Mouse (Mus musculus) cerebral cortex, adult 2 months (tissue): Measurements from ENCODE around the gene Spaca4.

Experiments
- WGBS: fragments of 180-500 bp; shearing (Covaris S2); methylation state at CpG from one replicate; pipeline ENCODE4 v1.1.7; 2018; 5-methylcytosine and 5-hydroxymethylcytosine counted together

Spaca4 gene

DNA sequence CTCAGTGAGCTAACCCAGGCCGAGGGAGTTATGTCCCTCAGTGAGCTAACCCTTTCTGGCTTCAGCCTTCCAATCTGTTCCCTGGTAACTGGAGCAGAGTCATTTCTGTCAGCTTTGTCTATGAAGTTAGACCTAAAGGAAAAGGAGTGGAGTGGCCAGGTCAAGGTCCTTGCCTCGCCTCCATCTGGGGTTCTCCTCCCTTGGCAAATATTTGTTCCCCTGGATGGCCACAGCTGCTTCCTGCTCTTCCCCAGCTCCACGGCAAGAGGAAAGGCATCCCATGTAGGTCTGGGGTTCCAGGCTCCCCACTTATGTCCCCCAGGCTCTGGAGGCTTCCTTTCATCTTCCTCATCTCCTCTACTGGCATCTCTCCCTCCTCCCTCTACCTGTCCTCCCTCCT is 2.0 kb upstream of the Spaca4 start:
- WGBS, result 86% methylated on average over 3 of the region's 3 CpGs

DNA sequence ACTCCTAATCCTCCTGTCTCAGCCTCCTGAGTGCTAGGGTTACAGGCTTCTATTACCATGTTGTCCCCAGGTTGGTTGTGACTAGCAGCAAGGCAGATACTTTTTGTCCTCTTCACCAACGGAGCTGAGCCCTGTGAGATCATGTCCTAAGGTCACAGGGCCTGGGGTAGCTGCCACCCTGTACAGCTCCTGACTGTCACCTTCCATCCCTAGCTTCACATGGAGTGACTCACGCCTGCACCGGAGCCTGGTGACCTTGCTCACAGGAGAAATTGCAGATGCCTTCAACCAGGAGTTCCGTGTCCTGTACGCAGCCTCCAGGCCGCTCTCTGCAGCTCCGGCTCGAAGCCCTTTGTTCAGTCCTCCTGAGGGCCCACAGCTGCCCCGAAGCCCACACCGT is 806 bp upstream of the Spaca4 start:
- WGBS, result 94% methylated on average over 10 of the region's 10 CpGs

DNA sequence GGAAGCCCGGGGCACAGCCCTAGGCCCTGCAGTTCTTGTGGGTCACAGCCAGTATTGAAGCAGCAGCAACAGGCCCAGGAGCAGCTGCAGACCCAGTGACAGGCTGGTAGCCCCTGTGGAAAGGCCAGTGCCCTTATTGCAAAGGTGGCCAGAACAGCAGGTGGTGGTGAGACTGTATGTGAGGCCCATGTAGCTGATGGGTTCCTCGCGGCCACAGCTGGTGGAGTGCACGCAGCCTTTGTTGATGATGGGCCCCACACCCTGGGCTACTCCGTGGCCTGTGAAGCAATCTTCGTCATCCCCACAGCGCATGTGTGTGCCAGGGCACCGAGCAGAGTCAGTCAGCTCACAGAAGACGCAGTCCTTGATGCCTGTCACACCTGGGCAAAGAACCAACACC is 462 bp downstream of the Spaca4 start:
- 87% methylated on average over 9 of the region's 9 CpGs for WGBS

GRCm38 (mm10) chr7:45723781-45724180 is 1.8 kb downstream of the Spaca4 start:
- 95% methylated on average over 14 of the region's 14 CpGs for WGBS

DNA sequence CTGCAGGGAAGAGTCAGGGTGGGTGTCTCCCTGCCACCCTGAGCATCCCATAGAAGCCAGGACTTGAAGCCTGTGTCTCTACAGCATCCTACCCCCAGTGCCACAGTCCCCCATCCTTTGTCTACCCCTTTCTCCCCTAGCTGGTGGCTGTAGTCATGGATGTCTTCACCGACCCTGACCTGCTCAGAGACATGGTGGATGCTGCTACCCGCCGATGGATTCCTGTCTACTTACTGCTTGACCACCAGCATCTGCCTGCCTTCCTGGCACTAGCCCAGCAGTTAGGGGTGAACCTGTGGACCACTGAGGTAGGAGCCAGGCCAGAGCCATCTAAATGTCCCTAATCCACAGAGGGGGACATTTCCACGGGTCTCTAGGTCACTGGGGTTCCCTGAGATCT is 2.3 kb downstream of the Spaca4 start:
- WGBS, result 88% methylated on average over 4 of the region's 4 CpGs

DNA sequence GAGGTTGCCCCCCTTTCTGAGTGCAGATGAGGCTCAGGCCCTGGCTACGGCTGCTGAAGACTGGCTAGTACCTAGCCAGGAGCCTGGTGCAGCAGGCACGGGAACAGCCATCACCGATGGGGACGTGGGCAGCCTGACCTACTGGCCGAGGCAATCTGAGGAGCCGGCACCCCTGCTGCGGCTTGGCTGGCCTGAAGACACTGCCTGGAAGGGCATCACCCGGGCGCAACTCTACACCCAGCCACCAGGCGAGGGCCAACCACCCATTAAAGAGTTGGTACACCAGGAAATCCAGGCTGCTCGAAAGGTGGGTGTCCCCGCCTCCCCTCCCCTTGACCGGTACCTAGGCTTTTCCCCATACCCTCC is 3.3 kb downstream of the Spaca4 start:
- WGBS, result 74% methylated on average over 13 of the region's 13 CpGs

GRCm38 (mm10) chr7:45721642-45722347 is 3.8 kb downstream of the Spaca4 start:
- 68% methylated on average over 13 of the region's 13 CpGs for WGBS

- 66% methylated on average over 7 of the region's 7 CpGs for WGBS
Measured at GRCm38 (mm10) chr7:45721234-45721571, 4.4 kb downstream of the Spaca4 start.

- 81% methylated on average over 14 of the region's 14 CpGs for whole genome bisulfite sequencing
Measured at GRCm38 (mm10) chr7:45720413-45721233, 5.0 kb downstream of the Spaca4 start, which contains the start of gene Fam83e. Gene Fam83e (plus strand): TSS chr7:45721212.

DNA sequence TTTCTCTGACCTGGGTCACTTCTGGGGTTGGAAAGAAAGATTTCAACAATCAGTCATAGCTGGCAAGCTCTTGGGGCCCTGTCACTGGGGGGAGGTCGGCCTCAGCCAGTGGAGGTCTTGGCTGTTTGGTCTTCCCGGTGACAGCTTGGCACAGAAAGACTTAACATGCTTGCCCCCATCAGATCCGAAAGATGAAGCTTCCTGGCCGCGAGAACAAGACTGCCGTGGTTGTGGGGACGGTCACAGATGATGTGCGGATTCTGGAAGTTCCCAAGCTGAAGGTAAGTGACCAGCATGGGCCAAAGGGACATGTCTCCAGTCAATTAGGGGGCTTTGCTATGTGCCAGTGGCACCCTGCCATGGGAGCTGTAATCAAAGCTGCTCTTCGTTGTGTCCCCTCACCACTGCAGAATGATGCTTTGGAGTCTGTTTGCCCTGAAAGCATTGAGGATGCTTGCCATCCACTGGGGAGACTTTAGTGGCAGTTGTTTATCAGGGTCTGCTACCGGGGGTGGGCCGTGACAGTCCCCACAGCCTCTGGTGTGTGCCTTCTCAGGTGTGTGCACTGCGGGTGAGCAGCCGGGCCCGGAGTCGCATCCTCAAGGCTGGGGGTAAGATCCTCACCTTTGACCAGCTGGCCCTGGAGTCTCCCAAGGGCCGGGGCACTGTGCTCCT is 5.7 kb downstream of the Spaca4 start:
- WGBS, result 86% methylated on average over 16 of the region's 16 CpGs

DNA sequence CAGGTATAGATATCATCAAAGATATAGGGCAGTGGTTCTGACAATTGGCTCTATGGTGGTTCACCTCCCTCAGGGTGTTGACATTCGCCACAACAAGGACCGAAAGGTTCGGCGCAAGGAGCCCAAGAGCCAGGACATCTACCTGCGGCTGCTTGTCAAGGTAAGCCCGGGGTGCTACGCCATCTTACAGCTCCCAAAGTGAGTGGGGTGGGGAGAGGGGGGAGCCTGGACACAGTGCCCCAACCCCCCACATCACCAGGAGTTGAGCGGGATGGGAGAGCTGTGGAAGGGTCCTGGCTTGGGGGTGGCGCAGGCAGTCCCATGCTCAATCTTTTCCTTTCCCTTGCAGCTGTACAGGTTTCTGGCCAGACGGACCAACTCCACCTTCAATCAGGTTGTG is 6.4 kb downstream of the Spaca4 start:
- WGBS, result 83% methylated on average over 10 of the region's 10 CpGs

GRCm38 (mm10) chr7:45718331-45718730 is 7.3 kb downstream of the Spaca4 start:
- WGBS, result under 1% methylated on average over 20 of the region's 20 CpGs

DNA sequence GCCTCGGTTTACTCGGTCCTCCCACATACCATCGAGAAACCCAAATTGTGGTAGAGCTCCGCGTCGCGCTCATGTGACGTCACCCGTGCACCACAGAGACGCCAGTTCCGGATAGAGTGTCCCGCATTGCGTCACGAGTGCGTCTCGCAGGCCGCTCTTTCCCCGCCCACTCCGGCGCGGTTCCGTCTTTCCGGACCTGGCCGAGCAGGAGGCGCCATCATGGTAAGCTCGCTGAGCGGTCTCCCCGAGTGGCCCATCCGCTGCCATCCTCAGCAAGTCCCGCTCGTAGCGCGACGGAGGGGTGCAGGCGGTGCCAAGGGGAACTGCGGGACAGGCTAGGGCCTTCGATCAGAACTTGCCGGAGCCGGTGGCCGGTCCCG is 7.7 kb downstream of the Spaca4 start, which contains the start of gene Sphk2:
Sphk2 (minus strand) TSS at position 85 of the 380 bp plus-strand sequence.
- WGBS, result under 1% methylated on average over 41 of the region's 41 CpGs

DNA sequence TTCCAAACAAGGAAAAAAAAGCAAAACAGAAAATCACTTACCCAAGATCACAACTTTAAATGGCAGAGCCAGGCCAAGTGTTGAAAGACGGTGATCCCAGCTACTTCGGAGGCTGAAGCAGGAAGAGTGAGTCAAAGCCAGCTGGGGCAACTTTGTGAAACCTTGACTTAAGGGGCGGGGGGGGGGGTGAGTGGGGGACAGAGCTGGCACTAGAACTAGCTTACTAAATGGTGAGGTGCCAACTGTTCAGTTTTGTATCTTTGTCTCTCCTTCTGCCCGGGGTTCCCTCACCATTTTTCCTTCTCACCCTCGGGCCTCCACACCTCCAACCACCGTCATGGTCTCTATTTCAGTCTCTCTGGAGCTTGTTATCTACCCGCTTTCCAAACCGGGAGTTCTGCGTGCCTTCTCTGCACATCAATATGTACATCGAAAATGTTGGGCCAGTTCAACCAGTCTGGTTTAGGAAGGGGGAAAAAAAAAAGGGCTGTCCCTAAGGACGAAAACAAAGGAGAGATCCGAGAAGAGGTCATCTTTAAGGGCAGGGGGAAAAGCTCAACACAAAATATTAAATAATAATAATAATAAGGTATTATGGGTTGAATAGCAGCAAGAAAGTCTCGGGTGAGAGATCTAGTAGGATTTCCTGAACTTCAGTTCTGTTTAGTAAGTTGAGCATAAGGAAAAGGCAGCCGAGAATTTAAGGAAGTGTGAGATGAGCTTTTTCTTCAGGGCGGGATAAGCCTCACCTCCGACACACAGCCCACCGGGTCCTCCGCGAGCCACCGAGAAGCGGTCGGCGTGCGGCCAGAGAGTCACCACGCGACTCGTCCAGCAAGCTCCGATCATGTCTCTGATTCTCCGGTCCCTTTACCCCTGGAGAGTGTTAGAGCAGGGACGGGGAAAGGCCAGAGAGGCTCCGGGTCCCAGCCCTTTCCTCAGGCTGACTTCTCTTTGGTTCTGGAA is 8.4 kb downstream of the Spaca4 start:
- WGBS, result 5% methylated on average over 31 of the region's 31 CpGs

DNA sequence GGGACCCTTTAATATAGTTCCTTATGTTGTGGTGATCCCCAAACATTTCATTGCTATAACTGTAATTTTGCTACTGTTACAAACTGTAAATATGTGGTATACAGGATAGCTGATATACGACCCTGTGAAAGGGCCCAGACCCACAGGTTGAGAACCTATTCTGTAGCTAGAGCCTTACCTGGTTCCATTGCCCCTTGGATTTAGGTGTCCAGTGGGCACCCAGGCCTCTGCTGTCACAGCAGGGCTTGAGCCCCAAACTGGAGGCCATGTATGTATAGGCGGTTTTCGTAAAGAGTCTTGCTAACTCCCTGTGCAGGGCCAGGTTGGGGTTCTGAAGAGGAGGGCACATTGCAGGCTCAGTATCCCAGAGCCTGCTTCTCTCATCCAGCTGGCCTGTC is 9.2 kb downstream of the Spaca4 start:
- WGBS, result 86% methylated on average over 3 of the region's 3 CpGs

DNA sequence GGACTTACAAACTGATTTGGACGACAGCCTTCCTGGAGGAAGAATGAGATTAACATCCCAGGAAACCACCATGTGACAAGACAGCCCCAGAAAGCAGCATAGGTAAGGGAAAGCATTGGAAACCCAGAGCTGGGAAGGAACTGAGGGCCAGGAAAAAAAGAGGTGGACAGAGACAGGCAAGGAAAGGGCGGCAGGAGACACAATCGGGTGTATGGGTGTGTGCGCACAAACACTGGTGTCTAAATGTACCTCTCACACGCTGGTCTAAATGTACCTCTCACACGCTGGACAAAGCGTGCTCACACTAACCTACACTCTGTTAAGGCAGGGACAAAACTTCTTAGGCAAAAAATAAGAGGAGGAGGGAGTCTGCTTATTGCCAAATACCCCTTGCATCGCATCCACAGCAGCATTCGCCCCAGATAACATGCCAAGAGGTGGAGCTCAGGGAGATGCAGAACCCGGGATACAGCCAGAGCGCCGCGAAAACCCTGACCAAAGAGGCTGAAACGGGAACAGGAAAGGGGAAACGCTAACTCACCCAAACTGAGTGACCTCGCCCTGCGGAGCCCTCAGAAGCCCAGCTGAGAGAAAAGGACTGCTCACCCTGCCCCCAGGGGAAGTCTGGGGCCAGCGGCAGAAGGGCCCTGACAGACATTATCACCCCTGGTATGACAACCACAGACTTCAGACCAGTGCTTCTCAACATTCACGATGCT is 9.7 kb downstream of the Spaca4 start:
- 77% methylated on average over 19 of the region's 19 CpGs for WGBS

- WGBS, result 6% methylated on average over 34 of the region's 34 CpGs
Measured at GRCm38 (mm10) chr7:45715090-45715708, 10.4 kb downstream of the Spaca4 start, which contains the start of gene Rpl18. Gene Rpl18 (plus strand): TSS chr7:45715457.

- 8% methylated on average over 14 of the region's 14 CpGs for WGBS
Measured at GRCm38 (mm10) chr7:45714630-45715089, 11.0 kb downstream of the Spaca4 start.

- WGBS, result 56% methylated on average over 6 of the region's 6 CpGs
Measured at GRCm38 (mm10) chr7:45713881-45714520, 11.6 kb downstream of the Spaca4 start.

DNA sequence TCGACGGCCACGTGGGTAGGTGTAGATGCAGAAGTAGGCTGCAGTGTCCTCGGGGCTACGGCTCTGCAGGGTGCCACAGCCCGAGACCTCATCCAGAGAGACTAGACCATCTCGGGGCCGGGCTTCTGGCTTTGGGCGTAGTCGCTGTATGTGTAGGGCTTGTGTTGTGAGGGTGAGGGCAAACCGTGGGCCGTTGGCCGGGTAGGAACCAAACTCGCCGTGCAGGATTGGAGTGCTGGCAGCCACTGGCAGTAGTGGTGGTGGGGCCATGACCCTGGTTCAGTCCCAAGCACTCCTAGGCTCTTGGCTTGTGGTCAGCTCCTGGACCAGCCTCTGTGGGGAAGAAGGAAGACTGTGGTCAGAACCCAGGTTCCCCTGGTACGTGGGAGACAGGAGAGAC is 12.2 kb downstream of the Spaca4 start:
- 90% methylated on average over 16 of the region's 16 CpGs for WGBS
